Mouse (Mus musculus) bone marrow, adult 2 months (tissue): Measurements from ENCODE around the gene Lalba.

Experiments used
- CTCF ChIP-seq: fragments of 200-500 bp; IDR thresholded peaks from 2 replicates; pipeline ENCODE4 v1.5.1; 2011; ENCODE audit warnings: low read length, control low read depth; ENCODE audit not compliant: control insufficient read depth, insufficient read depth
- POLR2A ChIP-seq: fragments of 200-500 bp; IDR thresholded peaks from 2 replicates; pipeline ENCODE4 v1.6.1; 2011; ENCODE audit warnings: low read depth, mild to moderate bottlenecking, control low read depth, low read length, borderline replicate concordance; ENCODE audit not compliant: control insufficient read depth

- TF ChIP-seq POLR2A (no peak), CTCF (no peak)
Observed at GRCm38 (mm10) chr15:98511386-98511928, 28.9 kb upstream of the Lalba start.
